12 mouse cellular contexts compared by ENCODE assay signal in genomic region chr10:39552903-39553302, GRCm38 (mm10). TPM values are rescaled to one million over a fixed set of nuclear protein-coding genes. Genes with fewer than 3 reads are reported as not detected.
DNase-seq lines count a peak whose midpoint lies in the region; ATAC-seq lines count a peak whose summit lies in the region.
"Had no signal": no experiment of that assay in that cellular context is flagged by ENCODE, and none has a peak within 500 bp of the region (broad histone marks: within the 10 kb centered on the region; RNA-seq: fewer than 3 reads in every experiment).

No protein-coding gene starts in this region.

- WGBS in heart, embryonic 15.5 days: 63% methylated on average over 5 of the region's 5 CpGs
- WGBS in heart, embryonic 12.5 days: 66% methylated on average over 5 of the region's 5 CpGs
- 26% methylated on average over 5 of the region's 5 CpGs for WGBS in embryonic facial prominence, embryonic 12.5 days
- 17% methylated on average over 5 of the region's 5 CpGs for WGBS in hindbrain, embryonic 13.5 days
- WGBS in midbrain, embryonic 16.5 days: 12% methylated on average over 5 of the region's 5 CpGs

- H3K27me3 ChIP-seq in heart, embryonic 15.5 days: no peaks in the 10 kb centered on the region
- H3K27me3 ChIP-seq in heart, embryonic 12.5 days (replicated peaks): no peaks in the 10 kb centered on the region
- H3K27me3 ChIP-seq in embryonic facial prominence, embryonic 12.5 days: no peaks in the 10 kb centered on the region
- H3K27me3 ChIP-seq in hindbrain, embryonic 13.5 days: no peaks in the 10 kb centered on the region
- H3K27me3 ChIP-seq in midbrain, embryonic 16.5 days (ENCODE audit: control insufficient read depth, insufficient read depth, low read depth, low read length): no peaks in the 10 kb centered on the region

- no peak for ATAC-seq in heart, embryonic 15.5 days (replicated peaks; ENCODE audit: insufficient number of reproducible peaks, insufficient read depth, low FRiP score, low read depth)
- ATAC-seq in heart, embryonic 12.5 days (ENCODE audit: insufficient number of reproducible peaks, low FRiP score): no peak
- ATAC-seq in embryonic facial prominence, embryonic 12.5 days (ENCODE audit: insufficient number of reproducible peaks, insufficient read depth, low FRiP score, low TSS enrichment): no peak
- no peak for ATAC-seq in hindbrain, embryonic 13.5 days (ENCODE audit: low FRiP score)
- ATAC-seq in midbrain, embryonic 16.5 days: 0 out of 2 replicates have a peak, but pooled peaks have one; percentile 3

- H3K27ac ChIP-seq in heart, embryonic 15.5 days: peak overlapping the region; percentile 26; the same call in 1 of the 2 replicates
- H3K27ac ChIP-seq in heart, embryonic 12.5 days (ENCODE audit: poor library complexity, severe bottlenecking): no peak overlapping the region
- 0 out of 2 replicates have a peak overlapping the region, but pooled peaks have one; percentile 38 for H3K27ac ChIP-seq in embryonic facial prominence, embryonic 12.5 days
- peak overlapping the region; percentile 98 for H3K27ac ChIP-seq in hindbrain, embryonic 13.5 days
- H3K27ac ChIP-seq in midbrain, embryonic 16.5 days (ENCODE audit: low read length): peak overlapping the region; percentile 91

- peaks cover 50% of the 10 kb centered on the region for H3K4me1 ChIP-seq in heart, embryonic 15.5 days (replicated peaks)
- H3K4me1 ChIP-seq in heart, embryonic 12.5 days (replicated peaks): peaks cover 68% of the 10 kb centered on the region
- H3K4me1 ChIP-seq in embryonic facial prominence, embryonic 12.5 days: peaks cover 58% of the 10 kb centered on the region
- H3K4me1 ChIP-seq in hindbrain, embryonic 13.5 days (replicated peaks): peaks cover 88% of the 10 kb centered on the region
- H3K4me1 ChIP-seq in midbrain, embryonic 16.5 days (ENCODE audit: control insufficient read depth, insufficient read depth, low read length): peaks cover 67% of the 10 kb centered on the region

- H3K4me3 ChIP-seq in heart, embryonic 15.5 days: no peak overlapping the region
- H3K4me3 ChIP-seq in heart, embryonic 12.5 days: no peak overlapping the region
- no peak overlapping the region for H3K4me3 ChIP-seq in embryonic facial prominence, embryonic 12.5 days
- H3K4me3 ChIP-seq in hindbrain, embryonic 13.5 days: no peak overlapping the region
- H3K4me3 ChIP-seq in midbrain, embryonic 16.5 days (ENCODE audit: low read depth, low read length): no peak overlapping the region

- H3K9ac ChIP-seq in heart, embryonic 15.5 days: no peak overlapping the region
- no peak overlapping the region for H3K9ac ChIP-seq in heart, embryonic 12.5 days
- H3K9ac ChIP-seq in embryonic facial prominence, embryonic 12.5 days: no peak overlapping the region
- H3K9ac ChIP-seq in hindbrain, embryonic 13.5 days: peak overlapping the region; percentile 62
- H3K9ac ChIP-seq in midbrain, embryonic 16.5 days (ENCODE audit: low read depth, low read length): no peak overlapping the region

- H3K9me3 ChIP-seq in heart, embryonic 15.5 days (replicated peaks): no peaks in the 10 kb centered on the region
- H3K9me3 ChIP-seq in heart, embryonic 12.5 days (replicated peaks): no peaks in the 10 kb centered on the region
- no peaks in the 10 kb centered on the region for H3K9me3 ChIP-seq in embryonic facial prominence, embryonic 12.5 days
- H3K9me3 ChIP-seq in hindbrain, embryonic 13.5 days: no peaks in the 10 kb centered on the region
- H3K9me3 ChIP-seq in midbrain, embryonic 16.5 days (replicated peaks; ENCODE audit: control insufficient read depth, low read length, poor library complexity, severe bottlenecking): no peaks in the 10 kb centered on the region

- no peak for DNase-seq in cerebellum, postnatal 10 days
- DNase-seq in adrenal gland, adult 2 months: no peak
- no peak for DNase-seq in urinary bladder, adult 18-20 months (ENCODE audit: low spot score in 2 of 2)
- DNase-seq: cerebellum, postnatal 25 days; heart, postnatal 10 days; kidney, postnatal 36 days; left cerebral cortex, postnatal 4 days had no signal

- no peak overlapping the region for H3K4me2 ChIP-seq in heart, embryonic 15.5 days
- H3K4me2 ChIP-seq in heart, embryonic 12.5 days: no peak overlapping the region
- no peak overlapping the region for H3K4me2 ChIP-seq in embryonic facial prominence, embryonic 12.5 days (replicated peaks)
- H3K4me2 ChIP-seq in hindbrain, embryonic 13.5 days: no peak overlapping the region
- H3K4me2 ChIP-seq in midbrain, embryonic 16.5 days (ENCODE audit: low read length): no peak overlapping the region

- no peaks in the 10 kb centered on the region for H3K36me3 ChIP-seq in heart, embryonic 15.5 days
- H3K36me3 ChIP-seq in heart, embryonic 12.5 days: peaks cover 7% of the 10 kb centered on the region
- peaks cover 4% of the 10 kb centered on the region; the same call in 1 of the 2 replicates for H3K36me3 ChIP-seq in embryonic facial prominence, embryonic 12.5 days
- H3K36me3 ChIP-seq in hindbrain, embryonic 13.5 days: no peaks in the 10 kb centered on the region; the same call in 1 of the 2 replicates
- no peaks in the 10 kb centered on the region for H3K36me3 ChIP-seq in midbrain, embryonic 16.5 days (ENCODE audit: control insufficient read depth, insufficient read depth, low read length)

RNA-seq across cellular contexts. Expression of gene Traf3ip2, which starts 59.8 kb away (rescaled TPM):
- polyA plus RNA-seq in heart, embryonic 15.5 days (2015; fragmentation: Nextera tagmentation; extraction: Ambion mirVana): 8.6 and 13.7 TPM in 2 replicates
- polyA plus RNA-seq in heart, embryonic 12.5 days (2016; fragmentation: Nextera tagmentation; extraction: Ambion mirVana): 10.9 and 11.7 TPM in 2 replicates
- 11.4 and 12.4 TPM in 2 replicates for polyA plus RNA-seq in embryonic facial prominence, embryonic 12.5 days (2016; fragmentation: Nextera tagmentation; extraction: Ambion mirVana)
- polyA plus RNA-seq in hindbrain, embryonic 13.5 days (2015; fragmentation: Nextera tagmentation; extraction: Ambion mirVana): 8.6 TPM in 2 replicates
- 5.2 and 6.7 TPM in 2 replicates for polyA plus RNA-seq in midbrain, embryonic 16.5 days (2015; fragmentation: Nextera tagmentation; extraction: Ambion mirVana)
- total RNA-seq in adrenal gland, adult 2 months (2021): 10 to 100 TPM; 15.3 to 19.1 TPM
- polyA plus RNA-seq in adrenal gland, adult 2 months (2012; rRNA removed): 20.2 and 24.2 TPM in 2 replicates
